Mouse (Mus musculus) cerebellum, postnatal 36 days (tissue): ENCODE measurements around the gene Sigirr.

Source experiments
- DNase-seq, 2 experiments: peaks; one replicate each; pipeline ENCODE4 v3.0.0; 2021 to 2022; ENCODE audit warnings: mixed read lengths in 2 of 2

Gene Sigirr

GRCm38 (mm10) chr7:141096021-141096420, 4.4 kb downstream of the Sigirr start:
- no peak for DNase-seq

- no peak for DNase-seq
Measured at GRCm38 (mm10) chr7:141094487-141095205, 5.7 kb downstream of the Sigirr start.

- DNase-seq, result no peak
Measured at GRCm38 (mm10) chr7:141093950-141094349, 6.4 kb downstream of the Sigirr start.

GRCm38 (mm10) chr7:141092051-141092735, 8.2 kb downstream of the Sigirr start:
- peak; percentile 74 to 79 for DNase-seq

GRCm38 (mm10) chr7:141090228-141090627, 10.1 kb downstream of the Sigirr start:
- no peak for DNase-seq

- no peak for DNase-seq
Measured at GRCm38 (mm10) chr7:141088473-141088872, 11.9 kb downstream of the Sigirr start.

- no peak for DNase-seq
Measured at GRCm38 (mm10) chr7:141087894-141088293, 12.5 kb downstream of the Sigirr start.

- DNase-seq, result no peak
Measured at GRCm38 (mm10) chr7:141079481-141080449, 20.6 kb downstream of the Sigirr start.

- DNase-seq, result no peak
Measured at GRCm38 (mm10) chr7:141078876-141079275, 21.5 kb downstream of the Sigirr start.

GRCm38 (mm10) chr7:141077841-141078240, 22.5 kb downstream of the Sigirr start, which contains the start of gene Pkp3:
TSS of gene Pkp3 (plus strand) at chr7:141078218.
- no peak for DNase-seq

GRCm38 (mm10) chr7:141073782-141074181, 26.6 kb downstream of the Sigirr start:
- no peak for DNase-seq

- DNase-seq, result no peak
Measured at GRCm38 (mm10) chr7:141072017-141072745, 28.2 kb downstream of the Sigirr start.

GRCm38 (mm10) chr7:141070058-141070862, 30.1 kb downstream of the Sigirr start:
- peak; percentile 67 to 73 for DNase-seq

- DNase-seq, result no peak
Measured at GRCm38 (mm10) chr7:141068351-141068750, 32.0 kb downstream of the Sigirr start.

GRCm38 (mm10) chr7:141064576-141064975, 35.8 kb downstream of the Sigirr start:
- no peak for DNase-seq

GRCm38 (mm10) chr7:141064175-141064574, 36.2 kb downstream of the Sigirr start:
- DNase-seq, result no peak

GRCm38 (mm10) chr7:141063353-141063752, 37.0 kb downstream of the Sigirr start:
- DNase-seq, result no peak

- DNase-seq, result peak; percentile 53 to 70
Measured at GRCm38 (mm10) chr7:141062525-141062924, 37.8 kb downstream of the Sigirr start.

- peak in 1 of 2 experiments; percentile 35 for DNase-seq
Measured at GRCm38 (mm10) chr7:141061269-141061692, 39.1 kb downstream of the Sigirr start.

GRCm38 (mm10) chr7:141060426-141061242, 39.7 kb downstream of the Sigirr start, which contains the start of gene B4galnt4:
TSS of gene B4galnt4 (plus strand) at chr7:141061104.
- peak; percentile 93 to 95 for DNase-seq
